Mouse (Mus musculus): ENCODE data around the gene Tbxa2r. TPM values are rescaled to one million over a fixed set of nuclear protein-coding genes. Genes with fewer than 3 reads are reported as not detected.
A peak's percentile ranks its signal among the peaks of the same experiment; 100 is the strongest.

The Tbxa2r gene
- polyA plus RNA-seq, 1 experiment from 2014 or later = 23.1 TPM

- no peaks in the 10 kb centered on the region for H3K9me3 ChIP-seq (ENCODE audit: control insufficient read depth, low read depth, low read length)
- peak overlapping the region; percentile 74 for H3K27ac ChIP-seq (ENCODE audit: low read length)
- no peak; the same call in 1 of the 2 replicates for ATAC-seq (ENCODE audit: insufficient number of reproducible peaks, insufficient read depth, low FRiP score, low read depth)
- peak overlapping the region; percentile 76 for H3K9ac ChIP-seq (replicated peaks; ENCODE audit: low read depth, low read length)
- H3K4me2 ChIP-seq (replicated peaks; ENCODE audit: low read depth, low read length) = peak overlapping the region; percentile 55
- no peaks in the 10 kb centered on the region; the same call in 1 of the 2 replicates for H3K36me3 ChIP-seq (ENCODE audit: control insufficient read depth, insufficient read depth, low read length)
- under 1% methylated on average over 29 of the region's 29 CpGs for WGBS
- peaks cover 19% of the 10 kb centered on the region for H3K4me1 ChIP-seq (ENCODE audit: control insufficient read depth, insufficient read depth, low read length)
- H3K27me3 ChIP-seq (ENCODE audit: control insufficient read depth, insufficient read depth, low read length) = 0 out of 2 replicates have a peak, but pooled peaks cover 2% of the 10 kb centered on the region
- H3K4me3 ChIP-seq (ENCODE audit: low read depth, low read length) = peak overlapping the region; percentile 88
Measured at GRCm38 (mm10) chr10:81349961-81350350, 21.4 kb downstream of the Tbxa2r start.

GRCm38 (mm10) chr10:81350351-81351063 lies 22.0 kb downstream of the Tbxa2r start, which contains the start of gene Hmg20b:
TSS of gene Hmg20b (minus strand) at chr10:81350480.
- Histone ChIP-seq H3K36me3 (ENCODE audit: control insufficient read depth, insufficient read depth, low read length) (no peaks in the 10 kb centered on the region; the same call in 1 of the 2 replicates), H3K9me3 (ENCODE audit: control insufficient read depth, low read depth, low read length) (no peaks in the 10 kb centered on the region)
- peak; percentile 93 for ATAC-seq (ENCODE audit: insufficient number of reproducible peaks, insufficient read depth, low FRiP score, low read depth)

DNA sequence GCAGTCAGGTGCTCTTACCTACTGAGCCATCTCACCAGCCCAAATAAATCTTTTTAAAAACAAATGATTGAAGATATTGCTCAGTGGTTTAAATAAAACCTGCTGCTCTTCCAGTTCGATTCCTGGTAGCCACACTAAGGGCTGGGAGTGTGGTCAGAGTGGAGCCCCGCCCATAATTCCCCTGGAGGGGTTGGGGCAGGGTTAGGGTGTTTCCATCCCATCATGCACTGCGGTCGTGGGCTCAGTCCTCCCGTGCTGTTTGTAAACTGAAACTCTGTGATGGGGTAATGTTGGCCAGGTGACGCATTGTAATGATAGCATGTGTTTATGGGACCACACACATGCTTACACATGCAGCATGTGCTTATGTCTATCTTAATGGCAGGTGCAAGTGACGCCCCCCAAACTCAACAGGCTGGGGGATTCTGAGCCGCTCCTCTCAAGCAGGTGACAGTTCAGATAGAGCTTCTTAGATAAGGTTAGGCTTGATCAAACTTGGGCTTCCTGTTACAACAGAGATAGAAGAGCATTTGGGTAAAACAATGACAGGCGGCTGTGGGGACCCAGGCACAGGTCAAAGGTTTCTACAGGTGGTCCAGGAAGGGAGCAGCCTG lies 23.3 kb downstream of the Tbxa2r start:
- Histone ChIP-seq H3K27ac (ENCODE audit: low read length) (no peak overlapping the region), H3K9me3 (ENCODE audit: control insufficient read depth, low read depth, low read length) (no peaks in the 10 kb centered on the region), H3K4me3 (ENCODE audit: low read depth, low read length) (no peak overlapping the region), H3K4me2 (replicated peaks; ENCODE audit: low read depth, low read length) (no peak overlapping the region), H3K4me1 (ENCODE audit: control insufficient read depth, insufficient read depth, low read length) (peaks cover 15% of the 10 kb centered on the region), H3K27me3 (ENCODE audit: control insufficient read depth, insufficient read depth, low read length) (no peaks in the 10 kb centered on the region), H3K9ac (replicated peaks; ENCODE audit: low read depth, low read length) (no peak overlapping the region), H3K36me3 (ENCODE audit: control insufficient read depth, insufficient read depth, low read length) (no peaks in the 10 kb centered on the region; the same call in 1 of the 2 replicates)
- WGBS = 14% methylated on average over 9 of the region's 9 CpGs
- ATAC-seq (ENCODE audit: insufficient number of reproducible peaks, insufficient read depth, low FRiP score, low read depth) = no peak

More at GRCm38 (mm10) chr10:81350351-81351063, 22.0 kb downstream of the Tbxa2r start, which contains the start of gene Hmg20b:
- peak within 1 kb of the TSS; percentile 76 for H3K9ac ChIP-seq (replicated peaks; ENCODE audit: low read depth, low read length)
- H3K27me3 ChIP-seq (ENCODE audit: control insufficient read depth, insufficient read depth, low read length) = no peaks in the 10 kb centered on the region
- H3K4me2 ChIP-seq (replicated peaks; ENCODE audit: low read depth, low read length) = peak within 1 kb of the TSS; percentile 55
- peak within 1 kb of the TSS; percentile 88 for H3K4me3 ChIP-seq (ENCODE audit: low read depth, low read length)
- H3K4me1 ChIP-seq (ENCODE audit: control insufficient read depth, insufficient read depth, low read length) = peaks cover 19% of the 10 kb centered on the region
- peak within 1 kb of the TSS; percentile 74 for H3K27ac ChIP-seq (ENCODE audit: low read length)
- WGBS = 1% methylated on average over 54 of the region's 54 CpGs

- Histone ChIP-seq H3K9ac (replicated peaks; ENCODE audit: low read depth, low read length) (no peak overlapping the region), H3K4me2 (replicated peaks; ENCODE audit: low read depth, low read length) (no peak overlapping the region), H3K27me3 (ENCODE audit: control insufficient read depth, insufficient read depth, low read length) (no peaks in the 10 kb centered on the region), H3K36me3 (ENCODE audit: control insufficient read depth, insufficient read depth, low read length) (no peaks in the 10 kb centered on the region), H3K4me1 (ENCODE audit: control insufficient read depth, insufficient read depth, low read length) (peaks cover 11% of the 10 kb centered on the region), H3K9me3 (ENCODE audit: control insufficient read depth, low read depth, low read length) (no peaks in the 10 kb centered on the region), H3K27ac (ENCODE audit: low read length) (no peak overlapping the region), H3K4me3 (ENCODE audit: low read depth, low read length) (no peak overlapping the region)
- ATAC-seq (ENCODE audit: insufficient number of reproducible peaks, insufficient read depth, low FRiP score, low read depth) = no peak
- WGBS = 73% methylated on average over 9 of the region's 9 CpGs
Measured at GRCm38 (mm10) chr10:81354738-81355477, 26.4 kb downstream of the Tbxa2r start.

DNA sequence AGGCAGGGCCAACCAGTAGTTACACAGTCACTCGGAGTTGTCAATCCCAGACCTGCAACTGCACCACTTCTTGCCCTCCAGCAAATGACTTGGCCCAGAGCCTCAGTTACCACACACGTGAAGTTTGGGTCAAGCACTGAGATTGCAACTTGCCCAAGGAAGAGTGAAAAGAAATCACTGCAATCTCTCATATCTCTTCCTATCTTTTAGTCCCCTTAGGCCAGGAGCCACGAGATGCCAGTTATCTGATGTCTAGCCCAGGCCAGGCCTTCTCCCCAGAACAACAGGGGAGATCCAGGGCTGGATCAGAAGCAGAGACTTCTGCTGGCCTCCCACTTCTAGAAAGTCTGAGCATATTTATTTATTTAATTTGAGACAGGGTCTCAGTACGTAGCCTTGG lies 27.0 kb downstream of the Tbxa2r start:
- H3K27ac ChIP-seq (ENCODE audit: low read length) = no peak overlapping the region
- H3K4me3 ChIP-seq (ENCODE audit: low read depth, low read length) = no peak overlapping the region
- no peak for ATAC-seq (ENCODE audit: insufficient number of reproducible peaks, insufficient read depth, low FRiP score, low read depth)
- peaks cover 11% of the 10 kb centered on the region for H3K4me1 ChIP-seq (ENCODE audit: control insufficient read depth, insufficient read depth, low read length)
- no peaks in the 10 kb centered on the region for H3K36me3 ChIP-seq (ENCODE audit: control insufficient read depth, insufficient read depth, low read length)
- no peak overlapping the region for H3K4me2 ChIP-seq (replicated peaks; ENCODE audit: low read depth, low read length)
- WGBS = 80% methylated on average over 4 of the region's 4 CpGs
- no peaks in the 10 kb centered on the region for H3K9me3 ChIP-seq (ENCODE audit: control insufficient read depth, low read depth, low read length)
- H3K9ac ChIP-seq (replicated peaks; ENCODE audit: low read depth, low read length) = no peak overlapping the region
- no peaks in the 10 kb centered on the region for H3K27me3 ChIP-seq (ENCODE audit: control insufficient read depth, insufficient read depth, low read length)

- Histone ChIP-seq H3K27me3 (ENCODE audit: control insufficient read depth, insufficient read depth, low read length) (no peaks in the 10 kb centered on the region), H3K9ac (replicated peaks; ENCODE audit: low read depth, low read length) (no peak overlapping the region), H3K27ac (ENCODE audit: low read length) (no peak overlapping the region), H3K4me1 (ENCODE audit: control insufficient read depth, insufficient read depth, low read length) (peaks cover 11% of the 10 kb centered on the region), H3K9me3 (ENCODE audit: control insufficient read depth, low read depth, low read length) (no peaks in the 10 kb centered on the region), H3K36me3 (ENCODE audit: control insufficient read depth, insufficient read depth, low read length) (no peaks in the 10 kb centered on the region), H3K4me3 (ENCODE audit: low read depth, low read length) (peak overlapping the region; percentile 65), H3K4me2 (replicated peaks; ENCODE audit: low read depth, low read length) (peak overlapping the region; percentile 96; the same call in 1 of the 2 replicates)
- ATAC-seq (ENCODE audit: insufficient number of reproducible peaks, insufficient read depth, low FRiP score, low read depth) = no peak
- 51% methylated on average over 12 of the region's 12 CpGs for WGBS
Measured at GRCm38 (mm10) chr10:81356352-81356990, 27.9 kb downstream of the Tbxa2r start.

GRCm38 (mm10) chr10:81356991-81357844 lies 28.7 kb downstream of the Tbxa2r start, which contains the start of gene Mfsd12:
TSS of gene Mfsd12 (plus strand) at chr10:81357491.
- peak within 1 kb of the TSS; percentile 96 for H3K4me2 ChIP-seq (replicated peaks; ENCODE audit: low read depth, low read length)
- ATAC-seq (ENCODE audit: insufficient number of reproducible peaks, insufficient read depth, low FRiP score, low read depth) = peak; percentile 76

More at GRCm38 (mm10) chr10:81356991-81357844, 28.7 kb downstream of the Tbxa2r start, which contains the start of gene Mfsd12:
- peak within 1 kb of the TSS; percentile 65 for H3K4me3 ChIP-seq (ENCODE audit: low read depth, low read length)
- H3K4me1 ChIP-seq (ENCODE audit: control insufficient read depth, insufficient read depth, low read length) = peaks cover 11% of the 10 kb centered on the region
- no peak within 1 kb of the TSS for H3K27ac ChIP-seq (ENCODE audit: low read length)
- peak within 1 kb of the TSS; percentile 62; the same call in 1 of the 2 replicates for H3K9ac ChIP-seq (replicated peaks; ENCODE audit: low read depth, low read length)
- H3K9me3 ChIP-seq (ENCODE audit: control insufficient read depth, low read depth, low read length) = no peaks in the 10 kb centered on the region
- no peaks in the 10 kb centered on the region for H3K36me3 ChIP-seq (ENCODE audit: control insufficient read depth, insufficient read depth, low read length)
- no peaks in the 10 kb centered on the region for H3K27me3 ChIP-seq (ENCODE audit: control insufficient read depth, insufficient read depth, low read length)
- 2% methylated on average over 79 of the region's 79 CpGs for WGBS
